Mouse (Mus musculus) heart, embryonic 13.5 days (tissue): ENCODE measurements at regions not wholly inside any gene's neighbourhood (a gene's known extent, or its start where the extent isn't known, plus 50 kb on each side); places are given as distances from the start of the nearest gene placed in this dataset. TPM values are rescaled to one million over a fixed set of nuclear protein-coding genes. Genes with fewer than 3 reads are reported as not detected.
A peak's percentile ranks its signal among the peaks of the same experiment; 100 is the strongest.

Experiments
- ATAC-seq: fragments of 200-750 bp; cut with Nextera tagmentation; 2 replicates; pipeline ENCODE4 v1.8.0; 2017; ENCODE audit warnings: moderate TSS enrichment; ENCODE audit not compliant: insufficient number of reproducible peaks, low FRiP score, low TSS enrichment; ENCODE audit errors: extremely low read depth
- H3K27ac ChIP-seq: fragments of 300-500 bp; sonication (generic); replicated peaks from 2 replicates; pipeline ENCODE4 v1.5.1; 2015; ENCODE audit warnings: moderate library complexity, mild to moderate bottlenecking, inconsistent platforms
- H3K27me3 ChIP-seq: fragments of 300-500 bp; sonication (generic); replicated peaks from 2 replicates; pipeline ENCODE4 v1.6.1; 2015; ENCODE audit warnings: mild to moderate bottlenecking, inconsistent platforms
- H3K36me3 ChIP-seq: fragments of 300-500 bp; sonication (generic); 2 replicates; pipeline ENCODE4 v1.6.1; 2015; ENCODE audit warnings: mild to moderate bottlenecking, inconsistent platforms
- H3K4me1 ChIP-seq: fragments of 300-500 bp; sonication (generic); 2 replicates; pipeline ENCODE4 v1.6.1; 2015; ENCODE audit warnings: inconsistent platforms
- H3K4me2 ChIP-seq: fragments of 300-500 bp; sonication (generic); 2 replicates; pipeline ENCODE4 v1.6.1; 2015; ENCODE audit warnings: inconsistent platforms, mild to moderate bottlenecking, moderate library complexity
- H3K4me3 ChIP-seq: fragments of 300-500 bp; sonication (generic); 2 replicates; pipeline ENCODE4 v1.5.1; 2015; ENCODE audit warnings: moderate library complexity, mild to moderate bottlenecking, inconsistent platforms
- H3K9ac ChIP-seq: fragments of 300-500 bp; sonication (generic); 2 replicates; pipeline ENCODE4 v1.6.1; 2015; ENCODE audit warnings: inconsistent platforms, mild to moderate bottlenecking, moderate library complexity
- H3K9me3 ChIP-seq: fragments of 300-500 bp; sonication (generic); 2 replicates; pipeline ENCODE4 v1.6.1; 2016; ENCODE audit warnings: inconsistent platforms
- WGBS: fragments of 180-500 bp; shearing (Covaris S2); methylation state at CpG from one replicate; pipeline ENCODE4 v1.1.7; 2015; ENCODE audit warnings: mixed read lengths; 5-methylcytosine and 5-hydroxymethylcytosine counted together
- microRNA counts: library from miRNA; unstranded; fragments of <30 nt; microRNA quantifications from one replicate; lab custom pipeline; 2016
- microRNA-seq: library from miRNA; unstranded; fragments of <30 nt; microRNA quantifications from one replicate; pipeline ENCODE4, GENCODE M21; 2016

GRCm38 (mm10) chr2:139413559-139413958, 80.2 kb upstream of the Sptlc3 start:
- H3K4me1 ChIP-seq = no peaks in the 10 kb centered on the region
- ATAC-seq = no peak
- no peaks in the 10 kb centered on the region for H3K9me3 ChIP-seq
- no peak overlapping the region for H3K4me2 ChIP-seq
- no peaks in the 10 kb centered on the region for H3K27me3 ChIP-seq
- H3K9ac ChIP-seq = no peak overlapping the region
- H3K36me3 ChIP-seq = no peaks in the 10 kb centered on the region
- H3K4me3 ChIP-seq = no peak overlapping the region
- H3K27ac ChIP-seq = no peak overlapping the region
- 70% methylated on average over 3 of the region's 3 CpGs for WGBS

DNA sequence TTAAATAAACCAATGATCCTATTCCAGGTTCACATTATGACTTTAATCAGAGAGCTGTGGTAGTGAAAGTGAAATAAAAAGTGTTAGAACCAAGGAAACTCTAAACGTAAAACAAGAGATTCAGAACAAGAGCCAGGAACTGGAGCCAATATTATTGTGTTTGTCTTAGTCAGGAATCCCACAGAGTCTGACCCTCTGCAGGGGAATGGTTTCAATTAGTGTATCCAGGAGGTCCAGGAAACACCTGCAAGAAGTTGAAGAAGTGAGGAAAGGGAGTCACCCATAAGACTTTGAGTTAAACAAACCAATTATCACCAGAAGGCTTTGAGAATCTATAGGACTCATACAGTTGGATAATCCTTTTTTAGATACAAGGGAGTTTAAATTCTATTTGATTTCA, 76.2 kb upstream of the Sptlc3 start:
- H3K27me3 ChIP-seq = no peaks in the 10 kb centered on the region
- no peak overlapping the region for H3K27ac ChIP-seq
- WGBS = 42% methylated on average over 1 of the region's 1 CpGs
- H3K4me2 ChIP-seq = no peak overlapping the region
- no peaks in the 10 kb centered on the region for H3K36me3 ChIP-seq
- H3K4me3 ChIP-seq = no peak overlapping the region
- no peak for ATAC-seq
- H3K9me3 ChIP-seq = no peaks in the 10 kb centered on the region
- H3K9ac ChIP-seq = no peak overlapping the region
- H3K4me1 ChIP-seq = no peaks in the 10 kb centered on the region

DNA sequence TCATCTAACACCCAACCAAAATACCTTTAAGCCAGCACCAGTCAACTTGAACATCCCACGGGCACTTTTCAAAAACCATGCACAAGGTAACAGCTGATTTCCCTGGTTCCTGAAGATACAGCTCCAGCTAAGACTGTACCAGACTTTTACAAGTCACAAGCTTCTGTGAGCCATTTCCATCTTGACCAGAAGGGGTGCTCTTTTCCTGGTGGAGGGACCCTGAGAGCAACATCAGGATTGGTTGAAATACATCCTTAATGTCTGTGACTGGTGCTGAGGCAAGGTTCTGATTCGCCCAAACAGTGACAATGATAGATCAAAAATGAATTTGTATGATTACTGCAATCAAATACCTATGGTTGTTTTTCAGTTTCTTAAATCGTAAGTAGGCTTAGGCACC, 71.0 kb upstream of the Sptlc3 start:
- 71% methylated on average over 3 of the region's 3 CpGs for WGBS
- no peak overlapping the region for H3K4me2 ChIP-seq
- no peak for ATAC-seq
- no peaks in the 10 kb centered on the region for H3K4me1 ChIP-seq
- H3K27me3 ChIP-seq = no peaks in the 10 kb centered on the region
- no peaks in the 10 kb centered on the region for H3K36me3 ChIP-seq
- no peak overlapping the region for H3K4me3 ChIP-seq
- no peak overlapping the region for H3K9ac ChIP-seq
- H3K27ac ChIP-seq = no peak overlapping the region
- no peaks in the 10 kb centered on the region for H3K9me3 ChIP-seq

DNA sequence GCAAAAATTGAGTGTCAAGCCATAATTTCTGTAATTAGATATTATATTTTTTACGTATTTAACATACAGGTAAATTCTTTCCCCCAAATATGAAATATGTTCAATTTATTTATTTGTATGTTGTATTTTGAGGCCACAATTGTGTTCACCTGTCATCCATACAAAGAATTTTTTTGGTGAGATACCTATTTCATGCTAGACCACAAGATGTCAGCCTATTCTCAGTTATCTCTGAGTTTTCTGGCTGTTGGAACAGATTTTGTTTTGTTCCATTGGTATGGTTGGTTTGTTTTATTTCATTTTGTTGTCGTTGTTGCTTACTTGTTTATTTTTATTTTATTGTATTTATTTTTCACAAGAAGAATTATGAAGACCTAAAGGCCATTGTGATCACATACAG, 70.3 kb upstream of the Sptlc3 start:
- Histone ChIP-seq H3K4me1 (no peaks in the 10 kb centered on the region), H3K9ac (no peak overlapping the region), H3K27ac (no peak overlapping the region), H3K4me3 (no peak overlapping the region), H3K36me3 (no peaks in the 10 kb centered on the region), H3K27me3 (no peaks in the 10 kb centered on the region), H3K4me2 (no peak overlapping the region), H3K9me3 (no peaks in the 10 kb centered on the region)
- 53% methylated on average over 2 of the region's 2 CpGs for WGBS
- no peak for ATAC-seq

MicroRNA genes in the stretch of these regions (microRNA counts, 519-probe panel; counts per million panel counts)
- 209 counts per million, percentile 61 among the panel's probes with 10 or more counts for microRNA mmu-miR-1952 (lab: Ali Mortazavi, UCI)

Small RNAs in the stretch of these regions (microRNA-seq; reads per million reads assigned to microRNA genes)
- gene Mir1952 = not detected
